Mouse (Mus musculus) lung, postnatal 36 days (tissue): Measurements from ENCODE around the gene Fam214b.

ENCODE experiments used
- DNase-seq: peaks from one replicate; pipeline ENCODE4 v3.0.0; 2022; ENCODE audit warnings: mixed read lengths

Gene Fam214b

GRCm38 (mm10) chr4:43045659-43046302, at the start of gene Fam214b:
TSS of gene Fam214b (minus strand) at chr4:43046220.
- peak; percentile 100 for DNase-seq

- no peak for DNase-seq
Observed at GRCm38 (mm10) chr4:43091183-43091582, 45.2 kb upstream of the Fam214b start.

- DNase-seq = no peak
Observed at GRCm38 (mm10) chr4:43089950-43090349, 43.9 kb upstream of the Fam214b start.

- no peak for DNase-seq
Observed at GRCm38 (mm10) chr4:43082458-43082857, 36.4 kb upstream of the Fam214b start.

GRCm38 (mm10) chr4:43078071-43078718, 32.2 kb upstream of the Fam214b start:
- no peak for DNase-seq

- no peak for DNase-seq
Observed at GRCm38 (mm10) chr4:43074923-43075322, 28.9 kb upstream of the Fam214b start.

GRCm38 (mm10) chr4:43065471-43065870, 19.5 kb upstream of the Fam214b start:
- no peak for DNase-seq

GRCm38 (mm10) chr4:43060286-43060685, 14.3 kb upstream of the Fam214b start:
- no peak for DNase-seq

GRCm38 (mm10) chr4:43059697-43060096, 13.7 kb upstream of the Fam214b start:
- no peak for DNase-seq

GRCm38 (mm10) chr4:43058753-43059654, 13.0 kb upstream of the Fam214b start, which contains the start of gene Unc13b:
TSS of gene Unc13b (plus strand) at chr4:43058953.
- DNase-seq = peak; percentile 96

GRCm38 (mm10) chr4:43058392-43058752, 12.4 kb upstream of the Fam214b start:
- no peak for DNase-seq

- peak; percentile 43 for DNase-seq
Observed at GRCm38 (mm10) chr4:43057654-43058053, 11.6 kb upstream of the Fam214b start.

GRCm38 (mm10) chr4:43052627-43053026, 6.6 kb upstream of the Fam214b start:
- DNase-seq = peak; percentile 73

GRCm38 (mm10) chr4:43047231-43047630, 1.2 kb upstream of the Fam214b start:
- peak; percentile 95 for DNase-seq

- DNase-seq = no peak
Observed at GRCm38 (mm10) chr4:43046607-43047006, 587 bp upstream of the Fam214b start.

- DNase-seq = no peak
Observed at GRCm38 (mm10) chr4:43045285-43045658, 748 bp downstream of the Fam214b start.

- DNase-seq = peak; percentile 84
Observed at GRCm38 (mm10) chr4:43044673-43045072, 1.3 kb downstream of the Fam214b start.

GRCm38 (mm10) chr4:43043644-43044357, 2.2 kb downstream of the Fam214b start:
- peak; percentile 90 for DNase-seq

GRCm38 (mm10) chr4:43040881-43041547, 5.0 kb downstream of the Fam214b start:
- no peak for DNase-seq

GRCm38 (mm10) chr4:43040114-43040572, 5.9 kb downstream of the Fam214b start:
- DNase-seq = peak; percentile 99

- no peak for DNase-seq
Observed at GRCm38 (mm10) chr4:43039609-43040008, 6.4 kb downstream of the Fam214b start.
